Mouse (Mus musculus): ENCODE results near the gene Ceacam2.
A peak's percentile ranks its signal among the peaks of the same experiment; 100 is the strongest.
"Not testable (repeated sequence)": the region's sequence is repeated elsewhere in the genome, so short reads cannot be mapped to it uniquely, and the experiment has no call there.

Ceacam2 gene

GRCm38 (mm10) chr7:25539376-25539907 lies at the start of gene Ceacam2:
Gene Ceacam2 (minus strand): TSS chr7:25539857.
- not testable (repeated sequence) for DNase-seq (ENCODE audit: low read depth, low spot score)

- no peak for DNase-seq (ENCODE audit: low read depth, low spot score)
Observed at GRCm38 (mm10) chr7:25585351-25586204, 45.9 kb upstream of the Ceacam2 start.

- DNase-seq (ENCODE audit: low read depth, low spot score), result no peak
Observed at GRCm38 (mm10) chr7:25584651-25585050, 45.0 kb upstream of the Ceacam2 start.

- DNase-seq (ENCODE audit: low read depth, low spot score), result no peak
Observed at GRCm38 (mm10) chr7:25582301-25582810, 42.7 kb upstream of the Ceacam2 start.

GRCm38 (mm10) chr7:25579441-25579840 lies 39.8 kb upstream of the Ceacam2 start:
- DNase-seq (ENCODE audit: low read depth, low spot score), result no peak

- DNase-seq (ENCODE audit: low read depth, low spot score), result peak; percentile 54
Observed at GRCm38 (mm10) chr7:25576793-25577437, 37.3 kb upstream of the Ceacam2 start.

GRCm38 (mm10) chr7:25576308-25576707 lies 36.7 kb upstream of the Ceacam2 start:
- peak; percentile 31 for DNase-seq (ENCODE audit: low read depth, low spot score)

- peak; percentile 48 for DNase-seq (ENCODE audit: low read depth, low spot score)
Observed at GRCm38 (mm10) chr7:25575870-25576269, 36.2 kb upstream of the Ceacam2 start.

GRCm38 (mm10) chr7:25575105-25575504 lies 35.4 kb upstream of the Ceacam2 start:
- DNase-seq (ENCODE audit: low read depth, low spot score), result no peak

GRCm38 (mm10) chr7:25573806-25574205 lies 34.1 kb upstream of the Ceacam2 start:
- DNase-seq (ENCODE audit: low read depth, low spot score), result not testable (repeated sequence)

GRCm38 (mm10) chr7:25568721-25569120 lies 29.1 kb upstream of the Ceacam2 start:
- no peak for DNase-seq (ENCODE audit: low read depth, low spot score)

- DNase-seq (ENCODE audit: low read depth, low spot score), result peak; percentile 22
Observed at GRCm38 (mm10) chr7:25541464-25541863, 1.8 kb upstream of the Ceacam2 start.

- peak; percentile 22 for DNase-seq (ENCODE audit: low read depth, low spot score)
Observed at GRCm38 (mm10) chr7:25539954-25540353, 297 bp upstream of the Ceacam2 start.

- no peak for DNase-seq (ENCODE audit: low read depth, low spot score)
Observed at GRCm38 (mm10) chr7:25530837-25531236, 8.8 kb downstream of the Ceacam2 start.

- DNase-seq (ENCODE audit: low read depth, low spot score), result not testable (repeated sequence)
Observed at GRCm38 (mm10) chr7:25516070-25516777, 23.4 kb downstream of the Ceacam2 start.

- DNase-seq (ENCODE audit: low read depth, low spot score), result not testable (repeated sequence)
Observed at GRCm38 (mm10) chr7:25515667-25516066, 24.0 kb downstream of the Ceacam2 start.

GRCm38 (mm10) chr7:25509925-25510324 lies 29.7 kb downstream of the Ceacam2 start:
- no peak for DNase-seq (ENCODE audit: low read depth, low spot score)

GRCm38 (mm10) chr7:25494649-25495048 lies 45.0 kb downstream of the Ceacam2 start:
- DNase-seq (ENCODE audit: low read depth, low spot score), result no peak

- DNase-seq (ENCODE audit: low read depth, low spot score), result not testable (repeated sequence)
Observed at GRCm38 (mm10) chr7:25490698-25491097, 49.0 kb downstream of the Ceacam2 start.

- not testable (repeated sequence) for DNase-seq (ENCODE audit: low read depth, low spot score)
Observed at GRCm38 (mm10) chr7:25489382-25489781, 50.3 kb downstream of the Ceacam2 start.

- DNase-seq (ENCODE audit: low read depth, low spot score), result no peak
Observed at GRCm38 (mm10) chr7:25486186-25486585, 53.5 kb downstream of the Ceacam2 start.

GRCm38 (mm10) chr7:25485061-25485460 lies 54.6 kb downstream of the Ceacam2 start:
- no peak for DNase-seq (ENCODE audit: low read depth, low spot score)
